Mouse (Mus musculus) hindbrain, embryonic 13.5 days (tissue): ENCODE data around the gene Gm9747. TPM values are rescaled to one million over a fixed set of nuclear protein-coding genes. Genes with fewer than 3 reads are reported as not detected.

Source experiments
- polyA plus RNA-seq: library from polyadenylated mRNA; unstranded; fragments of >200 nt; fragmentation: Nextera tagmentation; extraction: Ambion mirVana; gene quantifications from 2 replicates; pipeline ENCODE4 v1.2.1, GENCODE M21; 2015

The Gm9747 gene
- polyA plus RNA-seq, 1 experiment from 2014 or later, result 23.5 TPM

Other genes starting within 250 kb of the Gm9747 start
- gene Irs1, start 58.3 kb downstream of the Gm9747 start, polyA plus RNA-seq, result 8.5 and 8.7 TPM in 2 replicates
- gene Rhbdd1, start 83.3 kb downstream of the Gm9747 start, polyA plus RNA-seq, result 4.3 and 5.4 TPM in 2 replicates